Mouse (Mus musculus): Measurements from ENCODE around the gene Gm17428.

Gm17428 gene

GRCm38 (mm10) chr14:55014991-55015766 lies 38.4 kb downstream of the Gm17428 start, which contains the start of gene Ngdn:
Gene Ngdn (plus strand): TSS chr14:55015454.
- DNase-seq: peak; percentile 94

DNA sequence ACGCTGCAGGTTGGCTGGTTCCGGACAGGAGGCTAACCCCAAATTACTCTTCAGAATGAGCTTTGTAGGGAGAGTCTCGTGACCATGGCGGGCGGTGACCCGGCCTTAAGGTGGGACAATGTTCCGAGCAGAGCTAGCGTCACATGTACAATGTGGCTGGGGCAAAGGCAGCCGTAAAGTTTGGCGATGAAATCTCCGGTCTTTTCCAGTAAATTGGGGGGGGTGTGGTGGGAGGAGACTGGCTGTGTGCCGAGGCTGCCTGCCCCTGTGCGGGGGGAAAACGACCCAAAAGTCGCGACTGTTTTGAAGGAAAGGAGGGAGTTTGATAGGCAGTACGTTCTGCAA lies 39.0 kb downstream of the Gm17428 start:
- peak; percentile 40 for DNase-seq

- DNase-seq: no peak
These were observed 40.1 kb downstream of the Gm17428 start for GRCm38 (mm10) chr14:55016876-55017275.

DNA sequence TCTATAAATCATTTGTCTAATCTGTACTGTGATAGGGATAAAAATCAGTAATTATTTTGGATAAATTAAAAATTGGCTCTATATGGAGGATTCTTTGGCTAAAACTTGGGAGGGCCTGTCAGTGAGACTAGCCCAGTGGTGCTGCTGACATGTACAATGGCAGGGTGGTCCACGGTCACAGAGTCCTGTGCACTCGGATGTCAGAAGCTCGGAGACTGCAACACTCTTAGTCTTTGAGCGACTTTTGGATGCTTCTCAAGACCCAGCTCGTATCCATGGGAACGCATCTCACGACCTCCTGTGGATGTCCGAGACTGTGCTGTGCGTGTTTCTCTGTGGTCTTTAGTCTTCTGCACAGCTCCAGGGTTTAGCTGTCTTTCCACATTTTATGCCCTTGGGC lies 43.7 kb downstream of the Gm17428 start:
- DNase-seq: no peak

DNA sequence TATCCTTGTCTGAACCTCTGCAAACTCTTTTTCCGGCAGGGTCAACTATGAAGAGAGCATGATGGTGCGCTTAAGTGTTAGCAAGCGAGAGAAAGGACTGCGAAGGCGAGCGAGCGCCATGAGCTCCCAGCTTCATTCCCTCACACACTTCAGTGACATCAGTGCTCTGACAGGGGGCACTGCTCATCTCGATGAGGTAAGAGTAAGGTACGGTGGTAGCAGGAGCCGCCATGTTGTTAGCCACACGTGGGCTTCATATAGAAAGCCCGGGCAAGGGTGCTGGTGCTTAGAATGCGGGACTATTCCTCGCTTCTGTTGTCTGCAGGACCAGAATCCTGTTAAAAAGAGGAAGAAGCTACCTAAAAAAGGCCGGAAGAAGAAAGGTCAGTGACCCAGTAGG lies 46.3 kb downstream of the Gm17428 start:
- DNase-seq: no peak

DNA sequence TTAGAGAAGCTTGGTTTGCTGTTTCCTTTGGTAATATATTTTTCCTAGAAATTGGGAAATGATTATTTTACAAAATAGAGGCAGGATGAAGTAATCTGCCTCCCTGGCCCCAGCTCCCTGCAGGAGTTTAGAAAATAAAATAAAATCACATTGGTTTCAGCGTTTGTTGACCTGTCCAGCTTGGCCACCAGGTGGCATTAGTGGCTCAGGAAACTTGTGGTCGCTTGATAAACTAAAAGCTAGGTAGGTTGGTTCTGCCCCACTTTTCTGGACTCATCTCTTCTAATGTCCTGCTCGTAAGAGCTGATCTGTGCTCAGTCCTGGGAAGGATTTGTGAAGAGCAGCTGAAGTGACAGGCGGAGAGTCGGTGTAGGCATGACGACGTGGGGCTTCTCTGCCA lies 47.5 kb downstream of the Gm17428 start:
- DNase-seq: peak; percentile 68

- no peak for DNase-seq
These were observed 48.8 kb downstream of the Gm17428 start for GRCm38 (mm10) chr14:55025527-55025926.

All from liver (tissue).